Mouse (Mus musculus) limb, embryonic 13.5 days (tissue): ENCODE measurements at regions not wholly inside any gene's neighbourhood (a gene's known extent, or its start where the extent isn't known, plus 50 kb on each side); places are given as distances from the start of the nearest gene placed in this dataset.

Experiments
- ATAC-seq: fragments of 200-750 bp; cut with Nextera tagmentation; 2 replicates; pipeline ENCODE4 v1.8.0; 2017; ENCODE audit warnings: low read depth, moderate number of reproducible peaks, moderate TSS enrichment; ENCODE audit not compliant: low FRiP score
- H3K27ac ChIP-seq: fragments of 300-500 bp; sonication (generic); 2 replicates; pipeline ENCODE4 v1.5.1; 2015; ENCODE audit warnings: inconsistent platforms, mild to moderate bottlenecking, moderate library complexity
- H3K27me3 ChIP-seq: fragments of 300-500 bp; sonication (generic); 2 replicates; pipeline ENCODE4 v1.6.1; 2015; ENCODE audit warnings: mild to moderate bottlenecking, inconsistent platforms
- H3K36me3 ChIP-seq: fragments of 300-500 bp; sonication (generic); 2 replicates; pipeline ENCODE4 v1.6.1; 2015; ENCODE audit warnings: inconsistent platforms, mild to moderate bottlenecking, moderate library complexity
- H3K4me1 ChIP-seq: fragments of 300-500 bp; sonication (generic); 2 replicates; pipeline ENCODE4 v1.6.1; 2015; ENCODE audit warnings: inconsistent platforms
- H3K4me2 ChIP-seq: fragments of 300-500 bp; sonication (generic); replicated peaks from 2 replicates; pipeline ENCODE4 v1.6.1; 2015; ENCODE audit warnings: inconsistent platforms, mild to moderate bottlenecking, moderate library complexity
- H3K4me3 ChIP-seq: fragments of 300-500 bp; sonication (generic); 2 replicates; pipeline ENCODE4 v1.5.1; 2015; ENCODE audit warnings: moderate library complexity, mild to moderate bottlenecking, inconsistent platforms
- H3K9ac ChIP-seq: fragments of 300-500 bp; sonication (generic); 2 replicates; pipeline ENCODE4 v1.6.1; 2015; ENCODE audit warnings: mild to moderate bottlenecking, inconsistent platforms
- H3K9me3 ChIP-seq: fragments of 300-500 bp; sonication (generic); 2 replicates; pipeline ENCODE4 v1.6.1; 2016; ENCODE audit warnings: inconsistent platforms
- whole genome bisulfite sequencing: fragments of 180-500 bp; shearing (Covaris S2); methylation state at CpG from one replicate; pipeline ENCODE4 v1.1.7; 2015; 5-methylcytosine and 5-hydroxymethylcytosine counted together

DNA sequence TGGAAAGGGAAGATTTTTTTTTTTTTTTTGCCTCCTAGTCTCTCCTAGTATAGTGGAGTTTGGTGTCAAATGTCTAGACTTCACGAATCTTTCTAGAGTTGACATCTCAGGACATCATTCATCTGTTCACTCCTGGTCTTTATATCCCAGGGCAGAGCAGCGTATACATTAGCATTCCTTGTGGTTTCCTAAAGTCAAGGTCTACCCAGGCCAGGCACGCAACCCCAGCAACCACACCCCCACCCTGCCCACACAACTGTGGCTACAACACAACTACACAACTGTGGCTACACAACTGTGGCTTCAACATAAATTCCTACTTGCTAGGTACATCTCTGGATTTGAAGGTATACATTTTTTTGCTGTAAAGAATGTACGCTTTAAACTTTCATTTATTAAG lies 122.2 kb downstream of the Ppp1r3a start:
- Histone ChIP-seq H3K4me1 (peaks cover 6% of the 10 kb centered on the region), H3K36me3 (no peaks in the 10 kb centered on the region), H3K9me3 (no peaks in the 10 kb centered on the region), H3K27me3 (no peaks in the 10 kb centered on the region), H3K4me3 (no peak overlapping the region), H3K27ac (peak overlapping the region; percentile 40; the same call in 1 of the 2 replicates), H3K4me2 (no peak overlapping the region), H3K9ac (no peak overlapping the region)
- ATAC-seq, result no peak
- WGBS, result 54% methylated on average over 4 of the region's 4 CpGs

DNA sequence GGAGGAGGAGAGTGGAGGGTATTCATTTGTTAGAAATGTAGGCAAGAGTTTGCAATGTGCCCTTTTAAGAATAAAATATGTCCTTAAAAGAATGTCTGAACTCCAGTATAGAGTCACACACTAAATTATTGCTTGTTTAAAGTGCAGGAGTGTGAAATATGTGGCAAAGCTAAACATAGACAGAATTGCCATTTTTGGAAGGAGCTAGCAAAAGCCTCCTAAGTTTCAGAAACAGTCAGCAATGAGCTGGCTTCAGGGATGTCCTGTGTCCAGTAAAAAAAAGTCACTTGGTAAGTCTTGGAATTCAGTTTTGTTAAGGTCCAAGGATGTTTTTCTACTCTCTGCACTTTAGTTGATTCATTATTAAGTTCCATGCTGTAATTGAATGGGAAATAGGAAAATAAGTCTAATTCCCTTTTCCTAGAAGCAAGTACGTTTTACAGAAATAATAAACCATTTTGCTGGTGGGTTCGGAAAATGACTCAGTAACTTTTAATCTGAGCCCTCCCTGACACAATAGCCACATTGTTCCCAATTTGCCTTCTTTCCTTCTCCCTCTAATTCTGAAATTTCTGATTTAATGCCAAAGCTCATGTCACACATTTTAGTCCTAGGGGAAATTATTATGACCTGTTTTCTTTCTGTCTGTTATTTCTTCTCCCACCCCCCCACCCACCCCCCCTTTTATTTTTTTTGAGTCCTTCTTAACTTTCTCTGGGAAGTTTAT lies 123.2 kb downstream of the Ppp1r3a start:
- Histone ChIP-seq H3K9me3 (no peaks in the 10 kb centered on the region), H3K4me2 (no peak overlapping the region), H3K27me3 (no peaks in the 10 kb centered on the region), H3K9ac (no peak overlapping the region), H3K27ac (peak overlapping the region; percentile 76; the same call in 1 of the 2 replicates), H3K4me1 (peaks cover 6% of the 10 kb centered on the region), H3K36me3 (no peaks in the 10 kb centered on the region), H3K4me3 (no peak overlapping the region)
- peak; percentile 51; the same call in 1 of the 2 replicates for ATAC-seq
- 25% methylated on average over 2 of the region's 2 CpGs for WGBS

DNA sequence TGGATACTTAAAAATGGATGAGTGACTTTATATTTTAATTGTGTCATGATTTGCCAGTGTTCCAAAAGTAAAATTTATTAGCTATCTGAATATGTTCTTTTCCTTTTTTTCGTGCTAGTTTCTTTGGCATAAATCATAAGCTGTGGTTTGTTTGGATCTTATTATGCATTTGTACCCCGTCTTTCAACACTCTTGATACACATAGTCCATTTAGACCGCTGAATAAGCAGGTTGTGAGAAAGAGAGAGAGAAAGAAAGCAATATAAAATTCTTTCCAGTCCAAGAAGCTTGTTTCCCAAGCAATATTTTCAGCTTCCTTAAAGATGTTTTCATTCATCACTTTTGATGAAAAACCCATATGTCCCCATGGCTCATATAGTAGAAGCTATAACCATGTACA lies 138.4 kb downstream of the Ppp1r3a start:
- ATAC-seq, result no peak

DNA sequence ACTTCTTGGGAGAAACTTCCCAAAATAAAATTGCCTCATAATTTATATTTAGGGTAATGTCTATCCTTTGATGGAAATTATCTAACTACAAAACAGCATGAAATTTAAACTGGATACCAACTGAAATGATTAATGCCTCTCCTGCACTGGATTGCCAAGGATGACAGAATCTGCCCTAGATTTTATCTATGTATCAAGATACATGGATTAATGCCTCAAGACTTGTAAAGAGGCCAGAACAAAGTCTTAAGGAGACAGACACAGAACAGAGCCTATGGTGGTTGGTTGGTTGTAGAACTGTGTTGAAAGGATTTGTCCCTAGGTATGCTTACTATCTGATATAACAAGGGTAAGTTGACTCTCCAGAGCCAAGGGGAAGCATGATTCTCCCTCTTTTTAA lies 147.0 kb downstream of the Ppp1r3a start:
- no peak overlapping the region for H3K27ac ChIP-seq
- no peaks in the 10 kb centered on the region for H3K4me1 ChIP-seq
- H3K9ac ChIP-seq, result no peak overlapping the region
- ATAC-seq, result no peak
- no peak overlapping the region for H3K4me2 ChIP-seq
- no peak overlapping the region for H3K4me3 ChIP-seq
- no peaks in the 10 kb centered on the region for H3K36me3 ChIP-seq
- H3K27me3 ChIP-seq, result no peaks in the 10 kb centered on the region
- no peaks in the 10 kb centered on the region for H3K9me3 ChIP-seq

More for the DNA sequence above, 138.4 kb downstream of the Ppp1r3a start:
- Histone ChIP-seq H3K27ac (no peak overlapping the region), H3K4me2 (no peak overlapping the region), H3K36me3 (no peaks in the 10 kb centered on the region), H3K4me1 (no peaks in the 10 kb centered on the region), H3K4me3 (no peak overlapping the region), H3K9ac (no peak overlapping the region), H3K27me3 (no peaks in the 10 kb centered on the region), H3K9me3 (no peaks in the 10 kb centered on the region)
- WGBS, result 56% methylated on average over 3 of the region's 3 CpGs

DNA sequence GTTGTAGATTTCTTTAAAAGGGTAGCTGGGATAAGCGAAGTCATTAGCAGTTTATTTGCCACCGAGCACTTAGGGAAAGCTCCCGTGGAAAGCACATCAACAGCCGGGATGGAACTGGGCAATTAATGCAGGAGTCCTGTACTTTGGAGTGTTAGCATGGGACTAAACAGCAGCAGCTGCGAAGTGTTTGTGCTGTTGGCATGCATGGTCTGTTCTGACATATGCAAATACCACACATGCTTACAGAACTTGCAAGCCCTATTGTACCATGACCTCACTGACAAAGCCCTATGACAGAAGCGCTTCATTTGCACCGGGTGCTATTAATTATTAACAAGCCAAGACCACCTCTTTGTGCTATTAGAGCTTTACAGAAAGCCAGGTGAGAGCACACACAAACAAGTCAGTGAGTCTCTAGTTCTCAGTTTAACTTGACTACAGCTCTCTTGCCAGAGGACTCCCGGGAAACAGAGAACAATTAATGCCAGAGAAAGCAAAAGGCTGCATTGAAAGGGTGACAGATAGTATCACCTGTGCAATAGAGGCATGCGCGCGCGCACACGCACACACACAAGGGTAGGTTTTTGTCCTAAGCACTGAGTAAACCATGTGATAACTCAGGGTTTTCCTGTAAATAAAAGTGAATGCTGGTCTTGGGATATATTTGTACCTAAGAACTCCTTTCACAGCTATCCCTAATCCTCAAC lies 154.4 kb downstream of the Ppp1r3a start:
- Histone ChIP-seq H3K9me3 (no peaks in the 10 kb centered on the region), H3K27ac (no peak overlapping the region), H3K4me1 (peaks cover 13% of the 10 kb centered on the region), H3K9ac (no peak overlapping the region), H3K4me3 (no peak overlapping the region), H3K36me3 (no peaks in the 10 kb centered on the region), H3K27me3 (no peaks in the 10 kb centered on the region), H3K4me2 (no peak overlapping the region)
- ATAC-seq, result peak; percentile 71; the same call in 1 of the 2 replicates
- WGBS, result 57% methylated on average over 13 of the region's 13 CpGs

DNA sequence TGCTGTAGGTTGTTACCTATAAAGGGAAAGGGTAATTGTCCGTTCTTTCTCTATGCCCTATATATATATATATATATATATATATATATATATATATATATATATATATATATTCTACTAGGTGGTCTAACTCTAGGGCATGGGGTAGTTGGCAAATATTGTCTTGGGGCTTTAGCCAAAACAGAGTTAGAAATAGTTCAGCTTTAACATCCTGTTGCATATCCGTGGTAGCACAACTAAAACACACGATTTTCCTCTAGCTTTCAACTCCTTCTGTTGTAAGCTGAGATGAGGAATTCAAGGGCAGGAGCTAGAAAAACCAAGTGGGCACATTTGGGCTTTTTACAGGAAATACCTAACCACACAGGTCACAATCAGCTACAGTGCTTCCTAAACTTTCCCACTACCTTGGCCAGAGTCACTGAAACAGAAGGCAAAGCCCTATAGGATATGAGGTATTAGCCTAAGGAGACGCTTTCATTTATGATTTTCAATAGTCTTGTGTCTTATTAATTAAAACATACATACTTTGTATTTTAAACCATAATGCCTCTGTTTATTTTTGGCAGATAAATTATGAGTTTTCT lies 158.1 kb downstream of the Ppp1r3a start:
- ATAC-seq, result peak; percentile 67
- H3K27ac ChIP-seq, result no peak overlapping the region
- H3K9me3 ChIP-seq, result no peaks in the 10 kb centered on the region
- H3K27me3 ChIP-seq, result no peaks in the 10 kb centered on the region
- no peak overlapping the region for H3K4me3 ChIP-seq
- H3K9ac ChIP-seq, result no peak overlapping the region
- 67% methylated on average over 4 of the region's 4 CpGs for WGBS
- peaks cover 13% of the 10 kb centered on the region for H3K4me1 ChIP-seq
- no peaks in the 10 kb centered on the region for H3K36me3 ChIP-seq
- no peak overlapping the region for H3K4me2 ChIP-seq

DNA sequence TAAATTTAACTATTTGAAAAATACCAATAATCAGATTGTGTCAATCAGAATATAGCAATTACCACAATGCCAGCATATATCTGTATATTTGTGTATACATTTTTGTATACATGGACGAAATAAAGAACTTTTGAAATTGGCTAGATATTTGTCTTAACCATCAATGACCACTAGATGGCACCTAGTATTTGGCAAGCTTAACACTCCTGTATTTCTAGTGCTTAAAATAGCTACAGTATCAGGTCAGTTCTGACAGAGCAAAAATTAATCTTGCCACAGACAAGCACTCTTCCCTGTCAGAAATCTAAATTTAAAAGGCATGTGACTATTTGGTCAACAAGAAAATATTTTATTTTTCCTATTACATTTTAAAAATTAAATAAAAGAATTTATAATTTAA lies 169.2 kb downstream of the Ppp1r3a start:
- no peak overlapping the region for H3K4me2 ChIP-seq
- no peaks in the 10 kb centered on the region for H3K36me3 ChIP-seq
- H3K4me1 ChIP-seq, result no peaks in the 10 kb centered on the region
- no peaks in the 10 kb centered on the region for H3K27me3 ChIP-seq
- 41% methylated on average over 1 of the region's 1 CpGs for WGBS
- no peaks in the 10 kb centered on the region for H3K9me3 ChIP-seq
- no peak overlapping the region for H3K9ac ChIP-seq
- no peak for ATAC-seq
- no peak overlapping the region for H3K4me3 ChIP-seq
- no peak overlapping the region for H3K27ac ChIP-seq

DNA sequence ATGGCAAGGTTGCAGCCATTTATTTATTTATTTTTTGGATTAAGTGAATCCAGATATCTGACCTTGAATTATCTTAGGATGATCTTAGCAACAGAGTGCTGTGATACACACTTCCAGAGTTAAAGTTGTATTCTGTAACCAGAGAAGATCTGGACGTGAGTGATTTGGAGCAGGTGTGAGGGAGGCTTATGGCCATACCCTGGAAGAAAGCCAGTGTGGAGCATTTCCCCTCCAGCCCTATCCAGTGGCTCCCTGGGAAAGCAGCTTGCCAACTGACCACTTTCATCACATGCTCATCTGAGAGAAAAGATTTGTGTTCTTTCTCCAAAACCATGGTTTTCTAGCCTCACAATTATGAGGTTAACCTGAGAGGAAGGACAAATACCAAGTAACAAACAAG lies 171.2 kb downstream of the Ppp1r3a start:
- H3K27me3 ChIP-seq, result no peaks in the 10 kb centered on the region
- 27% methylated on average over 1 of the region's 1 CpGs for WGBS
- H3K36me3 ChIP-seq, result no peaks in the 10 kb centered on the region
- no peaks in the 10 kb centered on the region for H3K4me1 ChIP-seq
- H3K4me2 ChIP-seq, result no peak overlapping the region
- H3K9ac ChIP-seq, result no peak overlapping the region
- ATAC-seq, result peak; percentile 66; the same call in 1 of the 2 replicates
- H3K27ac ChIP-seq, result no peak overlapping the region
- no peaks in the 10 kb centered on the region for H3K9me3 ChIP-seq
- H3K4me3 ChIP-seq, result no peak overlapping the region

DNA sequence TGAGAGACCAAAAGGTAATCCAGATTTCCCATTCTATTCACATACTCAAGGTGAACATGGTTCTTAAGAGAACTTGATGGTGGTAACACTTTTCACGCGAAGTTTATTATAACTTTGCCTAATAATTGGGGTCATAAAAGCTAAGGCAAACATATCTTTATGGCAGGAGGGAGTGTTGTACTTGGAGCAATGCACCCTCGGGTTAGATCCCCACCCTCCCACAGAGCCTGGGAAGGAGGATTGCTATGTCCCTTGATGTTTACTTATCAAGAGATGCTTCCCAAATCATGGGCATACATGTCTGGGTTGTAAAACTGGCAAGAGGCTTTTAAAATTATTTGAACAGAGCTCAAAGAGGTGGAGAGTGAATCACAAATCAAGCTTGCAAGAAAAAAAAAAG lies 180.5 kb downstream of the Ppp1r3a start:
- Histone ChIP-seq H3K4me2 (no peak overlapping the region), H3K27me3 (no peaks in the 10 kb centered on the region), H3K9ac (no peak overlapping the region), H3K4me3 (no peak overlapping the region), H3K9me3 (no peaks in the 10 kb centered on the region), H3K4me1 (no peaks in the 10 kb centered on the region), H3K36me3 (no peaks in the 10 kb centered on the region), H3K27ac (no peak overlapping the region)
- no peak for ATAC-seq
- 44% methylated on average over 3 of the region's 3 CpGs for WGBS

DNA sequence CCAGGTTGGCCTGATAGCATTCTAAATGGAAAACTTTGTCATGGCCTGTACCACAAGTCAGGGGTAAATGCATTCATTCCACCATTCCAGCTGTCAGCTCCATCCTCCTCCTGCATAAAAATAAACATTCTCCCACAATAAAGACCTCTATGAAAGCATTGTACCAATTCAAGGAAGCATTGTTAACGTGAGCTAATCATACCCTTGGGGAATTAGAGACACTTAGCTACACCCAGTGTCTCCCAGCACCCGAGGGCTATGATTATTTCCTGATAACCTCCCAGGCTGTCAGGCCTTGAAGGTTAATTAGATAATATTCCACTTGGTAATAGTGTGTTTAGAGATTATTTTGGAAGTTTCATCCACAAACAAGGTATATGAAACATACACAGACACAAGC lies 182.1 kb downstream of the Ppp1r3a start:
- no peak overlapping the region for H3K4me3 ChIP-seq
- H3K27me3 ChIP-seq, result no peaks in the 10 kb centered on the region
- no peak overlapping the region for H3K27ac ChIP-seq
- no peak overlapping the region for H3K4me2 ChIP-seq
- H3K9me3 ChIP-seq, result no peaks in the 10 kb centered on the region
- no peaks in the 10 kb centered on the region for H3K36me3 ChIP-seq
- H3K9ac ChIP-seq, result no peak overlapping the region
- ATAC-seq, result no peak
- no peaks in the 10 kb centered on the region for H3K4me1 ChIP-seq
- 34% methylated on average over 2 of the region's 2 CpGs for WGBS

DNA sequence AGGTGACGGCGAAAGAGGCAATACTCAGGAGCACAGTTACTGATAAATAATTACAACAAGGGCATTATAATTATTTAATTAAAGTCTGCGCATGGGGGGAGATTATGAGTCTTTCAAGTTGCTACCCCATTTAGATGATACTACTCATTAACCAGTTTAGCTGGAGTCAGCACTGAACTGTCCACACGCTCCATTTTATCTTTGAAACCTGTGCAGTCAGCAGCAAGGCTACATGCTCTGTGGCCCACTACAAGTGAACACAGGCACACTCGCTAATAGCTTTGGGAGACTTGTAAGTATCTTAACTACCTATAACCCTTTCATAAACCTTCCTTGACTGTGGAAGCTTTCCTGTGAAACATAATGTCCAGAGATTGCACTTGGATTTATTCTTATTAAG lies 214.7 kb downstream of the Ppp1r3a start:
- Histone ChIP-seq H3K27me3 (no peaks in the 10 kb centered on the region), H3K27ac (no peak overlapping the region), H3K4me2 (no peak overlapping the region), H3K36me3 (no peaks in the 10 kb centered on the region), H3K9me3 (no peaks in the 10 kb centered on the region), H3K9ac (no peak overlapping the region), H3K4me1 (no peaks in the 10 kb centered on the region), H3K4me3 (no peak overlapping the region)
- ATAC-seq, result no peak
- WGBS, result 84% methylated on average over 5 of the region's 5 CpGs

DNA sequence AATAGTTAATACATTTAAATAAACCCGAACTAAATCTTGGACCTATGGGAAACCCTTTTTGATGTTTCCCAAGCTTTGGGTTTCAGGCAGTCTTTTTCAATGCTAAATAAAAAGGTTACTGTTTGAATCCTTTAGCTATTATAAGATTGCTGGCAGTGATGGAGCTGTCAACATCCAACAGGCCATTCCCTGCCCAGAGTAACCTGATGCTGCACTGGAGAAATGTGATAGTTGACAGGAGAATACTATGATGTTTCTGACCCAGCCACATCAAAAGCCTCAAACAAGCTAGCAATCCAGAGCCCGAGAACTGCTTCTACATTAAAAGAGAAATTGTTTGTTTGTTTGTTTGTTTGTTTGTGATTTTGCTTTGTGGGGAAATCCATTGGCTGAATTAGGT lies 226.0 kb downstream of the Ppp1r3a start:
- H3K4me3 ChIP-seq, result no peak overlapping the region
- H3K27ac ChIP-seq, result no peak overlapping the region

More for the DNA sequence above, 226.0 kb downstream of the Ppp1r3a start:
- Histone ChIP-seq H3K27me3 (no peaks in the 10 kb centered on the region), H3K36me3 (no peaks in the 10 kb centered on the region), H3K9me3 (no peaks in the 10 kb centered on the region), H3K4me1 (0 out of 2 replicates have a peak, but pooled peaks cover 4% of the 10 kb centered on the region), H3K4me2 (no peak overlapping the region), H3K9ac (no peak overlapping the region)
- WGBS, result 42% methylated on average over 2 of the region's 2 CpGs
- no peak for ATAC-seq
